Mouse (Mus musculus) CH12.LX (cell line): ENCODE data around the gene Cst13.

Source experiments
- BHLHE40 ChIP-seq: IDR thresholded peaks from 2 replicates; pipeline ENCODE4 v1.6.1; 2011; ENCODE audit warnings: mild to moderate bottlenecking, low read depth, low read length, improper control_type of control experiment
- CHD1 ChIP-seq: IDR thresholded peaks from 2 replicates; pipeline ENCODE4 v1.6.1; 2012; ENCODE audit warnings: low read depth, low read length, improper control_type of control experiment, inconsistent platforms
- CTCF ChIP-seq, 2 experiments: IDR thresholded peaks in 1 of 2; conservative IDR thresholded peaks in 1 of 2; 2 replicates each; pipeline ENCODE4 v1.5.1; 2011 to 2012; ENCODE audit warnings: low read depth in 2 of 2, low read length in 2 of 2, improper control_type of control experiment in 1 of 2, inconsistent platforms in 1 of 2, mild to moderate bottlenecking in 1 of 2, moderate library complexity in 1 of 2
- E2F4 ChIP-seq: IDR thresholded peaks from 2 replicates; pipeline ENCODE4 v1.6.1; 2011; ENCODE audit warnings: low read depth, low read length, improper control_type of control experiment; ENCODE audit not compliant: insufficient replicate concordance
- EP300 ChIP-seq: IDR thresholded peaks from 2 replicates; pipeline ENCODE4 v1.6.1; 2011; ENCODE audit warnings: low read length, improper control_type of control experiment
- HCFC1 ChIP-seq: IDR thresholded peaks from 2 replicates; pipeline ENCODE4 v1.6.1; 2012; ENCODE audit warnings: low read depth, mild to moderate bottlenecking, inconsistent platforms, low read length, improper control_type of control experiment
- JUND ChIP-seq: conservative IDR thresholded peaks from 2 replicates; pipeline ENCODE4 v1.6.1; 2011; ENCODE audit warnings: low read depth, low read length, improper control_type of control experiment
- MAZ ChIP-seq: IDR thresholded peaks from 2 replicates; pipeline ENCODE4 v1.6.1; 2012; ENCODE audit warnings: low read depth, mild to moderate bottlenecking, inconsistent platforms, low read length, improper control_type of control experiment, moderate library complexity
- NELFE ChIP-seq: IDR thresholded peaks from 2 replicates; pipeline ENCODE4 v1.6.1; 2011; ENCODE audit warnings: low read depth, low read length, improper control_type of control experiment
- POLR2A ChIP-seq: IDR thresholded peaks from 2 replicates; pipeline ENCODE4 v1.6.1; 2011; ENCODE audit warnings: low read depth, mild to moderate bottlenecking, improper control_type of control experiment, low read length
- SIN3A ChIP-seq: IDR thresholded peaks from 2 replicates; pipeline ENCODE4 v1.6.1; 2012; ENCODE audit warnings: low read length, improper control_type of control experiment, inconsistent platforms
- UBTF ChIP-seq: IDR thresholded peaks from 2 replicates; pipeline ENCODE4 v1.6.1; 2012; ENCODE audit warnings: low read depth, mild to moderate bottlenecking, inconsistent platforms, low read length, improper control_type of control experiment, moderate library complexity
- ZMIZ1 ChIP-seq: IDR thresholded peaks from 2 replicates; pipeline ENCODE4 v1.6.1; 2012; ENCODE audit warnings: low read depth, mild to moderate bottlenecking, inconsistent platforms, low read length, improper control_type of control experiment

DNA sequence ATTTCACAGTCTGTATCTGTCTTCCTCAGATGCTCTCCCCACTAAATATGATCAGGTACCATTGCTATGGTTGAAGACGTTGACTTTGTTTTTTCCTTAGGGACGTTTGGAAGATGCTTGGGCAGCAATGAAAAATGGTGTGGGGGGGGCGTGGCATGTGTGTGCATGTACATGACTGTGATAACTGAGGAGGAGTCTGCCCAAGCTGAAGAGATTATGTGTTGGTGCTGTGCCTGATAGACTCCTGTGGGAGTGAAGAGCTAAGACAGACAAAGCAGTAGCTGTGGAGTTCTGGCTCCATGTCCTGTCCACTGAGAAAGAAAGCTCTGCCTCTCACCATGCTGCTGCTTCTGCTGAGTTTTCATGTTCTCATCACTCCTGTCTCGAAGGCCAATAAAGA lies 15.0 kb downstream of the Cst13 start, which contains the start of gene Cst9:
- TF ChIP-seq BHLHE40 (no peak), CTCF (conservative IDR thresholded peaks at IDR 0.05 in 1 of 2, IDR thresholded peaks at IDR 0.05 in 1 of 2; ENCODE audit: low read depth in 2 of 2, low read length in 2 of 2) (no peak), ZMIZ1 (no peak), SIN3A (no peak), CHD1 (no peak), E2F4 (no peak), POLR2A (no peak), HCFC1 (no peak), NELFE (no peak), JUND (no peak), EP300 (no peak), MAZ (no peak), UBTF (no peak)
